Mouse (Mus musculus) left cerebral cortex, postnatal 4 days (tissue): ENCODE data around the gene Glod4. TPM values are rescaled to one million over a fixed set of nuclear protein-coding genes. Genes with fewer than 3 reads are reported as not detected.

Source experiments
- DNase-seq: peaks from one replicate; pipeline ENCODE4 v3.0.0-alpha.2; 2022
- intact Hi-C: fragments of 180-260 bp; cut with DNase I; formaldehyde crosslinking; loops from one replicate; pipeline ENCODE4 v1.15.1; 2025
- total RNA-seq, 2 experiments: library from RNA; stranded (reverse); gene quantifications; 2 replicates each; pipeline ENCODE4 v1.2.3; 2021

Glod4 gene
- total RNA-seq, 2 experiments from 2014 or later, result 49.7 to 62.0 TPM

GRCm38 (mm10) chr11:76260208-76261050 is 16.9 kb upstream of the Glod4 start:
- intact Hi-C loops, result no loop called here
- DNase-seq, result no peak

GRCm38 (mm10) chr11:76258511-76258910 is 15.0 kb upstream of the Glod4 start:
- intact Hi-C loops, result no loop called here
- no peak for DNase-seq

GRCm38 (mm10) chr11:76257386-76257785 is 13.9 kb upstream of the Glod4 start:
- intact Hi-C loops, result no loop called here

GRCm38 (mm10) chr11:76256129-76256528 is 12.6 kb upstream of the Glod4 start:
- intact Hi-C loops, result no loop called here
- DNase-seq, result no peak

More at GRCm38 (mm10) chr11:76257386-76257785, 13.9 kb upstream of the Glod4 start:
- DNase-seq, result no peak

- peak; percentile 72 for DNase-seq
- intact Hi-C loops, result no loop called here
Measured at GRCm38 (mm10) chr11:76255431-76256001, 12.0 kb upstream of the Glod4 start.

GRCm38 (mm10) chr11:76253918-76254264 is 10.4 kb upstream of the Glod4 start:
- intact Hi-C loops, result loop anchor here (2.0 kb wide), 1 partner anchor 145 kb away; the partner anchor contains the start of gene Nxn
- no peak for DNase-seq

GRCm38 (mm10) chr11:76253145-76253917 is 9.8 kb upstream of the Glod4 start:
- intact Hi-C loops, result loop anchor here (2.0 kb wide), 1 partner anchor 145 kb away; the partner anchor contains the start of gene Nxn
- peak; percentile 88 for DNase-seq

GRCm38 (mm10) chr11:76252036-76252435 is 8.5 kb upstream of the Glod4 start:
- intact Hi-C loops, result loop anchor here (2.0 kb wide), 1 partner anchor 147 kb away; the partner anchor contains the start of gene Nxn
- peak; percentile 60 for DNase-seq

GRCm38 (mm10) chr11:76247239-76247638 is 3.7 kb upstream of the Glod4 start:
- intact Hi-C loops, result no loop called here
- DNase-seq, result no peak

GRCm38 (mm10) chr11:76246439-76246838 is 2.9 kb upstream of the Glod4 start:
- intact Hi-C loops, result no loop called here

GRCm38 (mm10) chr11:76243811-76244546 is 454 bp upstream of the Glod4 start:
- intact Hi-C loops, result no loop called here

More at GRCm38 (mm10) chr11:76246439-76246838, 2.9 kb upstream of the Glod4 start:
- DNase-seq, result no peak

GRCm38 (mm10) chr11:76239750-76240149 is 3.8 kb downstream of the Glod4 start:
- intact Hi-C loops, result no loop called here
- no peak for DNase-seq

More at GRCm38 (mm10) chr11:76243811-76244546, 454 bp upstream of the Glod4 start:
- DNase-seq, result no peak

GRCm38 (mm10) chr11:76236136-76236535 is 7.4 kb downstream of the Glod4 start:
- intact Hi-C loops, result no loop called here
- no peak for DNase-seq

- intact Hi-C loops, result no loop called here
- no peak for DNase-seq
Measured at GRCm38 (mm10) chr11:76225051-76225450, 18.5 kb downstream of the Glod4 start.

- DNase-seq, result no peak
- intact Hi-C loops, result no loop called here
Measured at GRCm38 (mm10) chr11:76224631-76225030, 18.9 kb downstream of the Glod4 start.

- intact Hi-C loops, result no loop called here
- peak; percentile 98 for DNase-seq
Measured at GRCm38 (mm10) chr11:76217390-76217800, 26.1 kb downstream of the Glod4 start, which contains the start of the genes Dbil5 and Gemin4. Gene Dbil5, plus strand, starts transcription at chr11:76217608. Gene Gemin4, minus strand, starts transcription at chr11:76217664.

GRCm38 (mm10) chr11:76216681-76217389 is 26.7 kb downstream of the Glod4 start:
- intact Hi-C loops, result no loop called here

GRCm38 (mm10) chr11:76216049-76216540 is 27.4 kb downstream of the Glod4 start:
- intact Hi-C loops, result no loop called here

More at GRCm38 (mm10) chr11:76216681-76217389, 26.7 kb downstream of the Glod4 start:
- peak; percentile 15 for DNase-seq

GRCm38 (mm10) chr11:76215011-76215410 is 28.5 kb downstream of the Glod4 start:
- no peak for DNase-seq
- intact Hi-C loops, result no loop called here

More at GRCm38 (mm10) chr11:76216049-76216540, 27.4 kb downstream of the Glod4 start:
- DNase-seq, result no peak
